Mouse (Mus musculus) retina, embryonic 14.5 days (tissue): ENCODE measurements at regions not wholly inside any gene's neighbourhood (a gene's known extent, or its start where the extent isn't known, plus 50 kb on each side); places are given as distances from the start of the nearest gene placed in this dataset.
A peak's percentile ranks its signal among the peaks of the same experiment; 100 is the strongest.
"Not testable (repeated sequence)": the region's sequence is repeated elsewhere in the genome, so short reads cannot be mapped to it uniquely, and the experiment has no call there.

Experiments used
- DNase-seq: peaks from one replicate; pipeline ENCODE4 v3.0.0-alpha.2; 2015; ENCODE audit warnings: low spot score

DNA sequence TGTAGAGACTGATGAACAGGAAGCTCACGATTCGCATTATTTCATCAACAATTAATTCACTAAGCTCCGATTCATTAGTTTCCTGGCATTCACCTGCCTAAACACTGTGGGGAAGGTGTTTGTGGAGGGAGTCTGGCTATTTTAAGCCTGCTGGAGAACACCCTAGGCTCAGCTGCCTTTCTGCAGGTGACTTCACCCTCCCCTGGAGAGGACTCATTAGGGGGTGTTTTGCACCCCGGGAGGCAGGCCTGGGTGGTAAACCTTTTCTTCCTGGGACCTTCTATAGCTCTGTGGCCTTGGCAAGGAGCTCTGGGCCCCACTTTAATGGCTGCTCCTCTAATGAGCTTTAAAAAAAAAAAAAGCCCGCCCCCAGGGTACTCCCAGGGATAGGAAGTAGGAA lies 55.4 kb upstream of the Bnc1 start:
- no peak for DNase-seq

DNA sequence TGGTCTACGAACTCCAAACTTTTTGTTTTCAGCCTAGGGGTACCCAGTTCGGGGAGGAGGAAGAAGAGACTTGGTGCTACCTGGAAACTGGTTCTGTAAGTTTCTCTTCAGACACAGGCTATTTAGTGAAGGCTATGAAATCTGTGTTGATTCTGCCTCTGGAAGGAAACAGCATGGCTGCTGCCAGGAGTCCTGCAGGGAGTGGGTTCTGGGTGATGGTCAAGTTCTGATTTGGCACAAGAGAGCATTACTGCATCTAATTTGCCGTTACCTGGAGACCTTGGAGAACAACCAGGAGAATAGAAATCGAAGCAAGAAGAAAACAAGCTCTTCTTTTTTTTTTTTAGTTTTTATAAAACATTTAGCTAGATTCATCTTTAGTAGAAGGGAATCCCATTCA lies 61.3 kb upstream of the Bnc1 start:
- no peak for DNase-seq

DNA sequence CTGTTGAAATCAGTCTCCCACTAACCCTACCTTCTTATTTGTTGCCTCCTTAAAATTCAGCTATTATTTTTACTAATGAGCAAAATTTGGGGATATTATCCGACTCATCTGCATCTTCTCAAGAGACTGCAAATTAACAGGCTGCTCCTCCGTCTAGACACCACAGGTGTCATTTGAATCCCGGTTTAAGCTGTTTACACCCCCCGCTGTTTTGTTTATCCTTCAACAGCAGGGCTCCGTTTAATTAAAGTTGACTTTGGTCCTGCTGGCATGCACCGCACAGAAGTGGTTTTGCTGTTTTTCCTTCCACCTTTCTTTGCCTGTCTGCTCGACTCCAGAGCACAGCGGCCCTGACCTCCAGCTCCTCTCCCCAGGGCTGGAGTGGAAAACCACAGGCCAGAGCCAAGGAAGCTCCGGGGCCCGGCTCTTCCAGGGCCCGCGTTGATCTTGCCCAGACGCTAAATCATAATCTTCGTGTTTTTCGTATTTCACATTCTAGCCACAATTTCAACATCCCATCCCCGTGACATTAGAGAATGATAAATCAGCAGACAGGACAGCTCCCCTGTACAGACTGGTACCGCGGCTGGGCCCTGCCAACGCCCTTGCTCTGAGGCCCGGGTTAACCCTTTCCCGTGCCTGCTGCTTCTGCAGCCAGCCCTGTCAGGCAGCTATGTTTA lies 64.6 kb upstream of the Bnc1 start:
- DNase-seq = peak; percentile 49

DNA sequence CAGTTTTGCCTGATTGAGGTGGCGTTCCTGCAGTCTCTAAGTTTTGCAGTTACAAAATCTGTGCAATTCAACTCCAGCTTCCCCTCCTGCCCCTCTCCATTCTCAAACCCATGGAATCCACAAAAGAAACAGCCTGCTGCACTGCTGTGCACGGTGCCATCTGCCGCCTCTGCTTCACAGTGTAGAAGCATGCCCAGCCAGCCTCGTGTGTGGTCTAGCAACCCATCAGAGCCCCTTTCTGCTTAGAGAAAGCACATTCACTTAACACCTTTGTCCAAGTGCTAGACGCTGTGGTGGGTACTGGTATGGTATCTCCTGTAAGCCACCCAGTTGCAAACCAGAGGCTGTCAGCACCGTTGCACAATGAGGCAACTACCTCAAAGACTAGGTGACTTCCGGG lies 71.3 kb upstream of the Bnc1 start:
- no peak for DNase-seq

DNA sequence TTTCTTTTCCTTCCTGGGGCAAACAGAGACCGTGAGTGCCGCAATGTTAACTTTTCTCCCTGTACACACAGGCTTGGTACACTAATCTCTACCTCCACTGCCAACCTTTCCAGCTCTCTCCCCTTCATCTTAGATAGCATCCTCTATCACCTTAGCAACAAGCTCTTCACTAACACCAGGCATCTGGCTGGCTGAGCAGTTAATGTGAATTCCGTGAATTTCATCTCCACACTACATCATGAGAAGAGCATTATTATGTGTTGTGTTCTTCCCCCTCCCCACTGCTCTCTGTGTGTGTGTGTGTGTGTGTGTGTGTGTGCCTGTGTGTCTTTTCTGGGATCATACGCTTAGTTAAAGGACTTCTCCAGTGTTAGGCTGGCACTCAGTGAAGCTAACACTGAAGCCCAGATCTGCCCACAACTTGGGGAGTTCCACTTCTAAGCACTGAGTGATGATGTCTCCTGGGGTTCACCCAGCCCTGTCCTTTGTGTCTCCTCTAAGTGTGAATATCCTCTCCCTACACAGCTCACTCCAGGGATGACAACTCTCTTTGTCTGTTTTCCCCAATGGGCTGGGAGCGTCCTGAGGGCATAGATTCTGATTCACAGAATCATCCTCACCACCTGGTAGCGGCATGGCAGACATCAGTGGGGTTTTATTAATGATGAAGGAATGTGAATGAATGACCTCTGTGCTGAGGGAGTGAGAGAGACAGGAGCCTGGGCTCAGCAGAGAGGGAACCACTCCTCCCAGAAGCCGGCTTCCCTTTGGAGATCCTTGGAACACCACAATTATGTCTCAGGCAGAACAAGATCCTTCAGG lies 77.7 kb upstream of the Bnc1 start:
- DNase-seq = no peak

DNA sequence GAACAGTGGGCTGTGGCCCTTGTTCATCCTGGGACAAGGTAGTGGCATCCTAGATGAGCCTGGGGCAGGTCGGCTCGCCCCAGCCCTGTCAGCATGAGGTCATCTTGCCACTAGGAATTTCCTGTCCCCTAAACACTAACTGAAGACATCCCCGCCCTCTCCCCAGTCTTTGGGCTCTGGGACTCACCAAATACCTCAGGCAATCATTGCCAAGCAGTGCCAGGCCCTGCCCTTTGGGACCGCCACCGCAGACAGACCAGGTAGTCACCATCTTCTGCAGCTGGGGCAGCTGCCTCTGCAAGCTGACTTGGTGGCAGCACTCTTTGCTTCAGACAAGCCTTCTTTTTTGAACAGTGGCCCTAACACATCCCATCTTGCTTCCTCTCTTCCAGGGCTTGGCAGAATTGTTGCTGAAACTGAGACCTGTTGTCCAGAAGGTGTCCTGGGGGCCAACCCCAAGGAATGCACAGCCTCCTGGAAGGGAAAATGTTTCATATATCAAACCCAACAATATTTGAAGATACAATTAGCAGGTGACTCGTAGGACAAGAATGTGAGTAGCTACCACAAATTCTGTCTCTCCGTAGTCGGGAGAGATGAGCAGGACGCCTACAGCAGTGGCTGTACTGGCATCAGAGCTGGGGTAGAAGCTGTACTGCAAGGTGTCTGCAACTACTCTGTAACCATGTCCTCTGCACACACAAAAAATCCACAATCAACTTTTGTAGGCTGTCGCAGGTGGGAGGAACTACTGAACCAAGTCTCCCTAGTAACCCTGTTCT lies 79.0 kb upstream of the Bnc1 start:
- no peak for DNase-seq

DNA sequence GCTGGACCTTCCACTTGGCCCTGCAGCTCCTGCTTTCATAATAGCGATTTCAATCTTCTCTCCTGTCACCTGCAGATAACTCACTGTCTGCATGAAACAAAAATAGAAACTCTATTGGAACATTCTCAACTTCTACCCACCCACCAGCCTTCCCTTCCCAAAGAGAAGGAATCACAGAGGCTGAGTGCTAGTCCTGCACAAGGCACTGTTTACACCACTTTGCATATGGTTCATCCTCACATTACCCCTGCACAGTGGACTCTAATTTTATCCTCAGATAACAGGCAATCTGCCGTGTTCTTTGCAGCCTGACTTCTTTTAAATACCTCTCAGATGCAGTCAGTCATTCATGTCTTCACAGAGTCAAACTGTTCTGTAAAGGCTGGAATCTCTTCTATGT lies 83.3 kb upstream of the Bnc1 start:
- no peak for DNase-seq

DNA sequence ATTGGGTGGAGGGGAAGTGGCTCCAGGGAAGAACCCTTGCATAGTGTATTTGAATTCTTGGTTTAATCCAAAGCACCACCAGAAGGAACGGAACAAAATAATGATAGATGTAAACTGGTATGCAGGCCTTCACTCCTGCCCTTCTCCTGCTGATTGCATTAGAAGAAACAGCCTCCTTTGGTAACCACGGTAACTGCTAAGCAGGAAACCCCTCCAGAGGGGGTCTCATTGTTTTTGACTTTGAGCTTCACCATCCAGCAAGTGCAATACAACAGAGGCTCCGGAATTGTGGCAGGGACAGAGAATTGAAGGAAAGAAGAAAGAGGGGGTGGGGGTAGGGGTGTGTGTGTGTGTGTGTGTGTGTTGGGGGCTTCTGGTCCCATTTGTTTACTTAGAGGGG lies 89.8 kb upstream of the Bnc1 start:
- DNase-seq = no peak

DNA sequence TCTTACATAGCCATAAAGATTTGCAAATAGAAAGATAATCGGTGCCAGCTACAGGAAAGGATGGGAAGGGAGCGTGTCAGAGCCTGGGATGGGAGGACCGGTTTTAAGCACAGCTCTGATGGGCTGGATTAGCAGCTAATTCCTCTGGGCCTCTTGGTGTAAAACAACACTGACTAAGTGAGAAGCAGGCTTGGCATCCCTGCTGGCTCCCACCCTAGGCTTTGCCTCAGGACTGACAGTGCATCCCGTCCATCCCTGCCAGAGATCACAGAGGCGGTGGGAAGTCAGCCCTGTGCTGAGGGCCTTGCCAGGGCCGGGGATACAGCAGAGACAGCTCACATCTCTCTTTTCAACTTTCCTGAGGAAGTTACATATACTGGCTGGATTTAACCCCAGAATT lies 90.8 kb upstream of the Sh3gl3 start:
- DNase-seq = no peak

DNA sequence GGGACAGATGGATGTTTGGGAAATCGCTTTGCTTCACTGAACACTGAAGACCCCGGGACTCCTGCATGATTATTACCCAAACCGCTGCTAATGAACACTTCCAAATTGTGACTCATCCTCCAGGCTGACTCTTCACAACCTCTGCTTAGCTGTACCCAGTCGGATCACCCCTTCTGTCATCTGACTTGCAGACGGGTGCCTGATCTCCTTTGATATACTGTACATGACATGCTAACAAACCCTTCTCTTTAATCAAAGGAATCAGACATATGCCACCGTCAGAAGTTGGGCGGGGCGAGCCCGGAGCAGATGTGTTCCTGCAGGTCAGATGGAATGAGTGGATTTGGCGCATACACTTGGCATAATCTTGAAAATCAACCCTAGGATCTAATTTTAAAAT lies 89.2 kb upstream of the Sh3gl3 start:
- DNase-seq = peak; percentile 20

DNA sequence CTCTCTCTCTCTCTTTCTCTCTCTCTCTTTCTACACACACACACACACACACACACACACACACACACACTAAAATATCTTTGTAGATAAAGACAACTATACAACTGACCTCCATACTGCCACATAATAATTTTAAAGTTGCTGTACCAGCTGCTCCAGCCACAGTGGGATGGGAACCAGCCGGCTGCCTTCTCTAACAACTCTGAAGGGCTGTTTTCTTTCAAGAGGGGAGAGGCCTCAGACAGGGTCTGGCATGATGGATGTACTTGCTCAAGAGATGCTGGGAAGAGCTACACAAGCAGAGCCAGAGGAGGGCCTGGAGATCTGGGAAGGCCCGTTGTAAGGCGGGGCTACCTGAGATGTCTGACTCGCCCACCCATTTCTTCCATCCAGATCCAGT lies 88.4 kb upstream of the Sh3gl3 start:
- no peak for DNase-seq

DNA sequence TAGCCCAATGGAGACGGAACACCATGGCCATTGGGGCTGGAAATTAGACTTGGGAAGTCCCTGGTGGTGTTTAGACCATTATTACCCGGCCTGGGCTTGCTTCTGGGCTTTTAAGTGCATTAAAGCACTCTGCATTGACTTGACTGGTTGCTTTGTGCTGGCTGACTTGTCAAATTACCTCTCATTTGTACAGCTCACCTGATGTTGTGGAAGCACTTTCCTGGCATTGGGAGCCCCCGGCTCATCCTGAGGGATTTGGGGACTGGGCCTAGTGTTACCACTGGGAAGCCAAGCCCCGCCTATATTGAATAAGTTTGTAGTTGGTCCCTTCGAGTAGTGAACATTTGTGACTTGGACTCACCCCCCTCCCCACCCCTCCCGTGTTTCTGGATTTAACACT lies 75.5 kb upstream of the Sh3gl3 start:
- DNase-seq = no peak

DNA sequence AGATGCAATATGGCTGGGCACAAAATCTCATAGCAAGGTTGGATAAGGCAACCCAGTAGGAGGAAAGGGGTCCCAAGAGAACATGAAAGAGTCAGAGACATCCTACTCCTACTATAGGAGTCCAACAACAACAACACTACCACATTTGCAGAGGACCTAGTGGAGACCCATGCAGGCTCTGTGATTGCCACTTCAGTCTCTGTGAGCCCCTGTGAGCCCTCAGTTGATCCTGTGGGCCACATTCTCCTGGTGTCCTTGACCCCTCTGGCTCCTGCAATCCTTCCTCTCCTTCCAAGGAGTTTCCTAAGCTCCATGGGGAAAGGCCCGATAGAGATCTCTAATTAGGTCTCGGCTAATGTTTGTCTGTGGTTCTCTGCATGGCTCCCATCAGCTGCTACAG lies 72.3 kb upstream of the Sh3gl3 start:
- DNase-seq = no peak

DNA sequence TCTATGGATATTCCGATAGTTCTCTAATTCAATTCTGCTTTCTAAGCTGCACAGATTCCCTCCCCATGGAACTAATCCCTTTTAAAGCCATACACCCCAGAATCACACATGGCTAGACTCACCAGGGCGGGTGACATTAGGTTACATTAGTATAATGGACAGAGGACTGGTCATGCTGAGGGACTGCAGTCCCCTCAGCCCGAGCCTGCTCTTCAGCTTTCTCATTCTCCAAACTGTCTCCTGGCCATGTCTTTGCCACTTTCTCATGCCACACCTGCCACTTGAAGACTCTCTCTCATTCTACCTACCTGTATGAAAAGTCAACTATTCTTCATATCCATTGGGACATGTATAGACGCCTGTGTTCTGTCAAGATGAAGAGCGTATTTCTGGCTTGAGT lies 68.0 kb upstream of the Sh3gl3 start:
- DNase-seq = no peak

DNA sequence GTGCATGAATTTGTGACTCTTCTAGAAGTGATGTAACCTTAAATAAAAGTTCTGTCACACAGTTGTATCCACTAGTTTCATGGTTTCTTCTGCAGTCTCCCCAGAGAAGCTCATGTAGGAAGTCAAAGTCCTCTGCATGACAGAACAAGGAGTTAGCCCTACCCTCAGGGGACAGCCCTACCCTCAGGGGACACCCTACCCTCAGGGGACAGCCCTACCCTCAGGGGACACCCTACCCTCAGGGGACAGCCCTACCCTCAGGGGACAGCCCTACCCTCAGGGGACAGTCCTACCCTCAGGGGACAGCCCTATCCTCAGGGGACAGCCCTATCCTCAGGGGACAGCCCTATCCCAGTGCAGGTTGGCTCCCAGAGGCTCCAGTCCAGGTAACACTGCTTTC lies 64.5 kb upstream of the Sh3gl3 start:
- not testable (repeated sequence) for DNase-seq

DNA sequence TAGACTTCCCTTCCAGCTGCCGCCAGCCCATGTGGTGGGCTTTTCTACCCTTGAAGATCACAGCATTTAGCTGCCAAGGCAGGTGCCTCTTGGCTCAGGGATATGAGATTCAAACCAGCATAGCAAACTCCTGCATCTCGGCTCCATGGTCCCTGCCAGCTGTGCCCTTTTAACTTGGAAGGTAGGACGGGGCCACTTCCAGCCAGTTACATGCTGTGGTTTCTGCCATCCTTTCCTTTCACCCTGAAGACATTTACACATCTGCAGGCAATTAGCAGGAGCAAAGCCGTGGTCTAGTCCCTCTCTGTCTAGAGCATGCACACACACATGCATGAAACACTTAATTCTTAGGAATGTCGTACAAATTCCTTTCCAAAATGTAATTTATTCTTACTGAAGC lies 64.1 kb upstream of the Sh3gl3 start:
- DNase-seq = no peak

DNA sequence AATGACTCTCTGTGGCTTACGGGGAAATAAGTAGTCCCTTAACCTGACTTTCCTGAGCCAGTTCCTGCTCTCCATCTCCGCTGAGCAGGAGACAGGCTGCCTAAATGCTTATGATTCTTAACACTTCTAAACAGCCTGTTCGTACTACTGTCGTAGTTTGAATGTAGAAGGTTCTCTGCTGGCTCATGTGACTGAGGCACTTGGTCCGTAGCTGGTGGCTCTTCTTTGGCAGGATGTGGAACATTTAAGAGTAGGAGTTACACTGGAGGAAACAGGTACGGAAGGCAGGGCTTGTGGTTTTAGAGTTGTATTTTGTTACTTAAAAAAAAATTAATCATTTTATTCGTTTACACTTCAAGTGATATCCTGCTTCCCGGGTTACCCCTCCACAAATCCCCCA lies 63.7 kb upstream of the Sh3gl3 start:
- DNase-seq = no peak

DNA sequence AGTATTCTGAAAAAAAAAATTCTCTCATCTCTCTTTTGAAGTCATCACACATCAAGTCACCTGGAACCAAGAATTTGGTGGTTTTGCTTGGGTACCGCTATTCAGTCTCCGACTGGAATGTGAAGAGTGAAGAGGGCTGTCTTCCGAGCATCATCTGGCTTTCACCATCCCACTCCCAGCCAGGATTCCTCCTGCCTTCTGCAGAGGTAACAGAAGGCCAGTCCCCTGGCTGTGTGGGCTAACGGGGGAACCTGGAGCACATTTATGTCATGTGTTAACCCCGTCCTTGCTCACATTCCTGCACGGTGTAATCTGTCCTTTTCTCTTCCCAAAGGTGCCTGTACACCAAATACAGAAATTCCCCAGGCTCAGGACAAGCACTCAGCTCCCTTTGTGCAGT lies 61.6 kb upstream of the Sh3gl3 start:
- no peak for DNase-seq

DNA sequence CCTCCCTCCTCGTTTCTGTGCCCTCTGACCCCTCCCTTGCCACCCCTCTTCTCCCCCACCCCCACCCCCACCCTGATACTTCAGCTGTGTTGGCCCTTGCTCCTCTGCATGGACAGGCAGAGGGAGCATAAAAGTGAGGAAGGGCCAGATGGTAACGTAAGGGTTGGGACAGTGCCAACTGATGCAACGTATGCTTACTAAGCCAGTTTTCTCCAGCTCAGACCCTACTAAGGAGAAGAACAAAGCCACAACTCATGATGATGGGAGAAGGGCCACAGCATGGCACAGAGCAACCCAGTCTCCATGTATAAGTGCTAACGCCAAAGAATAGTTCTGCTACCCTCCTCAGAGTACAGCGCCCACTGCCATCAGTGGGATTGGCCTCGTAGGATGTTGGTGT lies 58.0 kb upstream of the Sh3gl3 start:
- no peak for DNase-seq

DNA sequence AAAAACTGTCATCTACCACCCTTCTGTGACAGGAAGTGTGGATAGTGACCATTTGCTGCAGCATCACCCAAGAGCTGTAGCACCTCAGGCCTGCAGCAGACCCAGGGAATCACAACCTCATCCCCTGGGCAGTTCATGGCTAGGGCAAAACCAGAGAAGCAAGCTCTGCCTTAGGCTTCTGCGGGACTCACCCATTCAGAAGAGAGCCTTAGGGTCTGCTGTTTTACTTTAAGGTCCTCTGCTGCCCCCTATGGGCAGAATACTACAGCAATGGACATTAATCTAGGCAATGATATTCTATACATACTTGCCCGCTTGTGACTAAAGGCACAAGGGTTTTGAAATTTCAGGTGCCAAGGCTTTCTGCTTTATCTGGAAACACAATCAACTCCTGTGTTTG lies 54.4 kb upstream of the Sh3gl3 start:
- peak; percentile 95 for DNase-seq

DNA sequence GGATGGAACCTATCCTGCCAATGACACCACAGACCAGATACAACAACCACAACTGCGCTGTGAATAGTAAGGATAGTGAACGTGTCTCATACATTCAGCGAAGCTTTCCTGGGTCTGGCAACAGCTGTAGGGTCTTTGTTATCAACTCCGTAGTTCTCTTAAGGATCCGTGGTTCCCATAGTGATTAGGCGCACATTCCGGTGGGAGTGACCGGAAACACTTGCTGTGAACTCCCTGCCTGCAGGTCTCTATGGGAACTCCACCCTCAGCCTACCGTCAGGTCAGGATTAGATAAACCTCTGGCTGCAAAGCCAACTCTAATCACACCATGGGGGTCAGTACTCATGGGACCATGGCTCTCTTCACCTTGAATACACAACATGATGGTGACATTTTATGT lies 53.8 kb upstream of the Sh3gl3 start:
- no peak for DNase-seq

DNA sequence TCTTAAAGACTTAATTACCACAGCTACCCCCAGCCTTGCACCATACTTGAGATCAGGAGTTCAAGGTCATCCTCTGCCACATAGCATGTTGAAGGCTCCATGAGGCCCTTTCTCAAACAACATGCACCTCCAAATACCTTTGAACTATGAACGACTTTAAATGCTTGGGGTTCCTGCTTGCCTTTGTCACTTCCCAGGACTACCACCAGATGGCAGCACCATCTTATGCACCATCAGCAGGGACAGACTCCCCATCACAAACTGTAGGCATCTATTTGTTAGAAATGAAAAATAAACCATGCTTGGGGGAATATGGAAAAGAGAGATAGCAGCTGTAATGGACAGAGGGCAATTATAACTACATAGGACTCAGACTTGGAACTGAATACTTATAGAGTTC lies 51.9 kb upstream of the Sh3gl3 start:
- peak; percentile 81 for DNase-seq
